Mouse (Mus musculus): ENCODE results near the gene Tpt1.
A peak's percentile ranks its signal among the peaks of the same experiment; 100 is the strongest.

DNA sequence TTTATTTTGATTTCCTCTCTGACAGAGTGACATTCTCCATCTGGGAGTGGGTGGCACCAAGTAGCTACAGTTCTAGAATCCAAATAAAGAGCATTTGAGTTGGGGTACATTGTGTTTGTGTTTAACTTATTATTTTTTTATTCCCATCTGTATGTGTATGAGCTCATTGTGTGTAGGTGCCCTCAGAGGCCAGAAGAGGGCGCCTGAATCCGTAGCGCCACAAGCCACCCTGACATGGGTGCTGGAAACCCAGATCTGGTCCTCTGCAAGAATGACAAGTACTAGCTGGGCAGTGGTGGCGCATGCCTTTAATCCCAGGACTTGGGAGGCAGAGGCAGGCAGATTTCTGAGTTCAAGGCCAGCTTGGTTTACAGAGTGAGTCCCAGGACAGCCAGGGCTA is 26.9 kb downstream of the Tpt1 start:
- TF ChIP-seq E2F4 (IDR thresholded peaks at IDR 0.05; ENCODE audit: insufficient replicate concordance, low read depth, low read length) (no peak), ZKSCAN1 (IDR thresholded peaks at IDR 0.05; ENCODE audit: borderline replicate concordance, low read depth, low read length) (no peak), POLR2AphosphoS2 (IDR thresholded peaks at IDR 0.05; ENCODE audit: low read depth, low read length) (no peak), USF1 (IDR thresholded peaks at IDR 0.05; ENCODE audit: low read depth, low read length) (no peak), IRF4 (IDR thresholded peaks at IDR 0.05; ENCODE audit: low read depth, low read length) (no peak), CTCF (conservative IDR thresholded peaks at IDR 0.05 in 1 of 2, IDR thresholded peaks at IDR 0.05 in 1 of 2; ENCODE audit: low read depth in 2 of 2, low read length in 2 of 2) (peak in 1 of 2 experiments; percentile 12; a peak in 1 of 4 replicates), HCFC1 (IDR thresholded peaks at IDR 0.05; ENCODE audit: low read depth, low read length) (no peak), RCOR1 (conservative IDR thresholded peaks at IDR 0.05; ENCODE audit: low read depth, low read length) (no peak), ZC3H11A (IDR thresholded peaks at IDR 0.05; ENCODE audit: low read depth, low read length) (no peak), ZNF384 (IDR thresholded peaks at IDR 0.05; ENCODE audit: low read depth, low read length) (no peak), EP300 (IDR thresholded peaks at IDR 0.05; ENCODE audit: low read length) (no peak), CHD2 (IDR thresholded peaks at IDR 0.05; ENCODE audit: low read length) (no peak), SIN3A (IDR thresholded peaks at IDR 0.05; ENCODE audit: low read length) (no peak), ETS1 (conservative IDR thresholded peaks at IDR 0.05; ENCODE audit: low read depth, low read length) (no peak)

Measured in CH12.LX (cell line).